Mouse (Mus musculus) induced T-regulatory cell, adult 2 months (primary cell): ENCODE data around the gene C77080.
A peak's percentile ranks its signal among the peaks of the same experiment; 100 is the strongest.

Source experiments
- DNase-seq: peaks from one replicate; pipeline ENCODE4 v3.0.0-alpha.2; 2012; ENCODE audit warnings: low read depth

The C77080 gene

GRCm38 (mm10) chr4:129238579-129239016, 22.6 kb downstream of the C77080 start:
- DNase-seq = peak; percentile 43

- DNase-seq = no peak
These were observed 23.3 kb downstream of the C77080 start for GRCm38 (mm10) chr4:129237843-129238441.

DNA sequence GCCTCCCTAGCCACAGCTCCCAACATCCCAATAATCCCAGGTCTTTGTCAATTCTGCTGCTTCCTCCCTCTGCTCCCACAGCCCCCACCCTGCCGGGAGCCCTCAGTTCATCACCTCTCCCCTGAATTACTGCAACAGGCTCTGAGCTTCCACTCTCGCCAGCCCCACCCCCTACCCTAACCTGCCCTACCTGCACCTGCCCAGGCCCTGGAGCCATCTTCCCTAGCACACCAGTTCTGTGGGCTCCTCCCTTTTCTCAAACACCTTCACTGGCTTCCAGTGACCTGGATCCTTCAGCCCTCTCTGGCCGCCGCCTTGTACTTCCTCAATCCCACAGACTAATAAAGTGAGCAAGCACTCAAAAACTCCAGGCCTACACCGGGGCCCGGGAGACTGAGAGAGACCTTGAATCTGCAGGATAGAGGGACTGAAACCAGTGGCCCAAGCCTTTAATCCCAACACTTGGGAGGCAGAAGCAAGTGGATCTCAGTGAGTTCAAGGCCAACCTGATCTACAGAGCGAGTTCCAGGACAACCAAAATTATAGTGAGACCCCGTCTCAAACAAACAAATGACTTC, 24.9 kb downstream of the C77080 start:
- no peak for DNase-seq

DNA sequence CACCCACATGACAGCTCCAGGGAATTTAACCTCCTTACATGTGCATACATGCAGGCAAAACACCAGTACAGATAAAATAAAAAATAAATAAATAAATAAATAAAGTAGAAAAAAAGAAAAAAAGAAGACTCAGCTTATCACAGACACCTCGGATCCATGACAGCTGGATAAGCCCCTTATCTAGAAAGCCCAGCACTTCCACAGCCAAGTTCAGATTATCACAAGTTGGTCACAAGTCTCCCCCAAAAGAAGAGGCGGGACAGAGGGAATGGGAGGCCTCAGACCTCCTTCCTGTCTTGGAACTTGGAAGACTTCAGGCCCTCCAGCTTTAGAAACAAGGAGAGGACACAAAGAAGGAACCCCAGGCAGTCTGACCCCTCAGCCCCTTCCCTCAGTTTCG, 26.1 kb downstream of the C77080 start:
- DNase-seq = no peak

GRCm38 (mm10) chr4:129234488-129234887, 26.7 kb downstream of the C77080 start:
- peak; percentile 65 for DNase-seq

GRCm38 (mm10) chr4:129232561-129233360, 28.4 kb downstream of the C77080 start:
- no peak for DNase-seq

DNA sequence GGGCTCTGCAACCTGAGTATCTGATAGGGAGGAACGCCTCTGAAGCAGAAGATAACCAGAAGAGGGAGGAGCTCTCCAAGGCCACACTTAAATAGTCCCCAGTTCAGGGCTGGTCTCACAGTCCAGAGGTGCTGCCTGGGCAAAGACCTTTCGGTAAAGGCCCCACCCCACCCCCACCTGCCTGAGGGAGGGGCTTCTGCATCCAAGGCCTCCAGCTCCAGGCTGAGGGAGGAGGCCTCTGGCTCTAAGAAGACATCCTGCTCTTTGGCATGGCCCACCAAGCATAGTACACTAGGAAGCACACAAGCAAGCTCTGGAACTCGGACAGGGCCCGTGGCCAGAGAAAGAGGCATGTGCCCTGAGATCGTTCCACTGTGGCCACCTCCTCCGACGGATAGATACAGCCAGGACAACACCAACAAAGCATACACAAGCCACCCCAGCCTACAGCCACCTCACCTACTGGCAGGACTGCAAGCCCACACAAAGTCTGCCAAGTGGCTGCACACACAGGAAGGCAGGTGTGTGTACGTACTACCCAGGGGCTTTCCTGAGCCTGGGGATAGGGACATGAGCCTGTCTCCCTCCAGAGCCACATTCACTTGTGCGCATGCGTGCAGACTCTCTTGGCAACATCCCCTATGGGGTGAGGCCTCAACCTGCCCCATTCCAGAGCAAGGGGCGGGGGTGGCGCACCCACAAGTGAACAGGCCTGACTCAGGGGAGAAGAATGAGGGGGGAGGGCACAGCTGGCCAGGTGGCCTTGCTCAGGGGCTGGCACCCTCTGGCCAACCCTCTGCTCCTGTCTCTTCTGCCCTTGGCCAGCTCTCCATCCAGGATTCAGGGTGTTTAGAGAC, 29.4 kb downstream of the C77080 start:
- no peak for DNase-seq

DNA sequence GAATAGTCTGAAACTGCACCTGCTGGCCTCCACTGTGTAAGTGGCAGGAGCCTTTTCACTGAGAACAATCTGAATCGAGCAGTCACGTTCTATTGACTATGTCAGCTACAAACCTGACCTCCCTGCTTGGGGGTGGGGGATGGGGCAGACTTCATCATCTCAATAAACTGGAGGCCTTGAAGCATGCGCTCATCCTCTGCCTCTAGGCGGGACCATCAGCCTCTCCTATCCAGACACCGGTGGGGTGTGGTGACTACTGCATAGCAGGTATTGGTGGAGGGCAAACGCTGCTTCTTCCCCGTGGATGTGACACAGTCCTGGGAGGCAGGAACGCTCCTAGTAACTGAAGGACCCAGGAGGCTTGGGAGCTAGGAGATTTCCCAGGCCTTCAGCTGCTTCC, 30.3 kb downstream of the C77080 start:
- no peak for DNase-seq

DNA sequence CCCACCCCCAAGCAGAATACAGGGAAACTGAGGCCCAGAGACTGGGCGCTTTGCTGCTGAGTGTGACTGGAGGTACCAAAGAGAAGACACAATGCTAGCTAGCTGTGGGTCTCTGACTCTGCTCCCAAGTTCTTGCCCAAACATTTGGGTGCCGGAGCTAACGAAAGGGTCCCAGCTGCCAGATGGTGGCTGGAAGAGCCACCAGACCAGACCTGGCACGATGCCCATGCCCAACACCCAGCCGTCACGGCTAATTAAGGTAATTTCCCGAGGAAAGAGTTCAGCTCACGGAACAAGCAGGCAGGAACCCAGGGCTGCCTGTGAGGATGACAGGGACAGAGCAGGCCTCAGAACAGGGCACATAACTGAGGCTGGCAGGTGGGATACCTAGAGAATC, 33.2 kb downstream of the C77080 start:
- DNase-seq = no peak

- no peak for DNase-seq
These were observed 33.8 kb downstream of the C77080 start for GRCm38 (mm10) chr4:129227170-129227984.

DNA sequence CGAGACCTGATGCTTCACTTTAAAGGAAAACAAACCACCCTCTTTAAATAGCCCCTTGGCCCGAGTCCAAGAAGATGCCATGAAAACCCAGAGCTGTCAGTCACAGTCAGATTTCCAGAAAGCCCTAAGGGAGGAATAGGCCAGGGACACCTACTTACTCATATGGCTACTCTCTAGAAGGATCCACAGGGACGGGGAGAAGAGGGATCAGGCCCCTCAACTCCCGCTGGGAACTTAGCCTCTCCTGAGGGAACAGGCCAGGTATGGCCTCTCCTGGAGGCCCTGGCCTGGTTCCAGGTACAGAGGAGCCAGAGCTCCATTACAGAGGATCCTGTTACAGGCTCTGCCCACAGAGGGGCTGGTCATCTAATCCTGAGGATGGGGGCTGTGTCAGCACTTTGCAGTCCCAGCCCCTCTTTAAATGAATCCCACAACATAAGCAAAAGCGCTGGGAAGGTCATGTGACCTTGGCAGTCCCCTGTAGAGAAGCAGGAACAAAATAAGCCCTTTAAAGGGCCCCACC, 34.7 kb downstream of the C77080 start:
- DNase-seq = no peak

- no peak for DNase-seq
These were observed 35.9 kb downstream of the C77080 start for GRCm38 (mm10) chr4:129225315-129225714.

DNA sequence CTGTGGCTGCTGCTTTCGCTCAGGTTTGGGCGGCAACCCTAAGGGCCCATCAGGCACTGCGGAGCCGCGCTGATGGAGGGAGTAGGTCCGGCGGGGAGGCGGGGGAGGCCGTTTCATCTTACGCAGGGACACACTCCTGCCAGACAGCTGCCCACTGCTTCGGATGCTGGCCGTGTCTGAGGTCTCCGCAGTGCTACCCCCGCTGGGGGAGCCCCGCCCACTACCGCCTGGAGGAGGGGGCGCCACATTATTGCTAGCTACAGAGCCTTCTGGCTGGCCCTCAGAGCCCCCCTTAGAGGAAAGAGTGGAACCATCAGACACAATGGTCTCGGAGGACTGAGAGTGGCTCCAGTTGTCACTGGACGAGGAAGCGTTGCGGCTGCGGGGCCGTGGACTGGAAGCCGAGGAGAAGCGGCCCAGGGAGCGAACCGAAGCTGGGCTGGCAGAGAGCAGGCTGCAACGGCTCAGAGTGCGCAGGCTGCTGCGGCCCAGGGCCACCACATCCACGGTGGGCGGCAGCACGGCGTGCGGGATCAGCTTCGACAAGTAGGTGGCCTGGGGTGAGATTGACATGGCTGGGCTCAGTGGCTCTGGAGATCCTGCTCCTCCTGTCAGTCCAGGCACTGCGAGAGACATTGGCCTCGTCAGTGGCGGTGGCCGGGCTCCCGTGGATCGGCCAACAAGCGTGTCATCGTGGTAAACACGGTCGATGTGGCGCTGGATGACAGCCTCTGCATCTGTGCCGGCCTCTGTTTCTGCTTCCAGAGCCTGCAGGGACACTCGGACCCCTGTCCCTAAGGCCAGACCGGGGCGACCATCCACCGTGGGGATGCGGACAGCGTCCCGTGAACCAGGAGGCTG, 37.6 kb downstream of the C77080 start:
- no peak for DNase-seq

- DNase-seq = no peak
These were observed 38.9 kb downstream of the C77080 start for GRCm38 (mm10) chr4:129222019-129222925.

DNA sequence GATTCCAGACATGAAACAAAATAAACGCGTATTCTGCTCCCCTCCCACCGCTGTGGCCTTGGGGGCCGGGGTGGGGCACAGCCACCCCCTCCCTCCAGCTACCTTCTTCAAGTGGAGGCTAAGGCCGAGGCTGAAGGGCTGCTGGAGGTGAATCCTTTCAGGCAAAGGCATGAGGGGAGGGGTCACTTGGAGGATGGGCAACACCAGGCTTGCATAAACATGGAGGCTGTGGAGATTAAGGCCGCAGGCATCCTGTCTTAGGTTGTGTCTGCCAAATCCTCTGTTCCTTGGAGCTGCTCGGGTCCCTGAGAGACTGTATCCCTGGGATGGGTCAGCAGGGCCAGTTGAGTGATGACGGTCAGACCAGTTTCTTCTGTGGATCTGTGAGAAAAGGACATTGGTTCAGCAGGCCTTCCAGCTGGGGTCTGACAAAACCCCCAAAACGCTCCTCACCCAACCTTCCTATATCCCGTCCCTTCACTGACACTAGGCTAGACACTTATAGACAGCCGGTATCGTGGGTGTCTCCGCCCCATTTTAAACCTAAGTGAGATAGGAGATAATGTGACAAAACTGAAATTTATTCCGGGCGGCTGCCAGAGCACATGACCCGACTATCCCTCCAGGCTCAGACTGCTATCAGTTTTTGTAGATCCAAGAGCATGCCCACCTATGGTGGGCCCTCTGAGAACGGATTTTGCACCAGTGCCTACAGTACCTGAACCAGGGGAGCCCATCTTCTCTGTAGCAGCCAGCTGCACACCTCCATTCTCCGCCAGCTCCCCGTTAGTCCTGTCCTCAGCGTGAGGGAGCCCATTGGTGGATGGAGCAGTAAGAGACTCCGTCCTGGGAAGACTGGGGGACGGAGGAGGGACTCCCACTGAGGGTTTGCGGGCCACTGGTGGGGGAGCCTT, 39.9 kb downstream of the C77080 start:
- no peak for DNase-seq

GRCm38 (mm10) chr4:129220376-129221089, 40.7 kb downstream of the C77080 start:
- no peak for DNase-seq

GRCm38 (mm10) chr4:129219198-129219597, 42.0 kb downstream of the C77080 start:
- DNase-seq = no peak
